Mouse (Mus musculus) C2C12 (cell line): ENCODE measurements around the gene Fam120b.

ENCODE experiments used
- CEBPB ChIP-seq: IDR thresholded peaks from one replicate; pipeline ENCODE4 v1.6.1; 2011; ENCODE audit warnings: low read depth, mild to moderate bottlenecking, control low read depth, moderate library complexity
- CTCF ChIP-seq: IDR thresholded peaks from one replicate; pipeline ENCODE4 v1.5.1; 2011; ENCODE audit not compliant: control insufficient read depth, insufficient read depth, insufficient read length
- FOSL1 ChIP-seq: IDR thresholded peaks from one replicate; pipeline ENCODE4 v1.8.0; 2011; ENCODE audit warnings: mild to moderate bottlenecking, low read length; ENCODE audit not compliant: poor library complexity, insufficient read depth, severe bottlenecking
- MAX ChIP-seq: IDR thresholded peaks from one replicate; pipeline ENCODE4 v1.6.1; 2011; ENCODE audit warnings: mild to moderate bottlenecking, control low read depth
- MYOD1 ChIP-seq: IDR thresholded peaks from one replicate; pipeline ENCODE4 v1.6.1; 2011; ENCODE audit warnings: low read depth; ENCODE audit not compliant: control insufficient read depth, insufficient read length
- MYOG ChIP-seq: IDR thresholded peaks from one replicate; pipeline ENCODE4 v1.6.1; 2011; ENCODE audit not compliant: control insufficient read depth, insufficient read length; ENCODE audit errors: extremely low read depth
- USF1 ChIP-seq: IDR thresholded peaks from one replicate; pipeline ENCODE4 v1.6.1; 2011; ENCODE audit warnings: low read depth, mild to moderate bottlenecking, control low read depth, moderate library complexity

DNA sequence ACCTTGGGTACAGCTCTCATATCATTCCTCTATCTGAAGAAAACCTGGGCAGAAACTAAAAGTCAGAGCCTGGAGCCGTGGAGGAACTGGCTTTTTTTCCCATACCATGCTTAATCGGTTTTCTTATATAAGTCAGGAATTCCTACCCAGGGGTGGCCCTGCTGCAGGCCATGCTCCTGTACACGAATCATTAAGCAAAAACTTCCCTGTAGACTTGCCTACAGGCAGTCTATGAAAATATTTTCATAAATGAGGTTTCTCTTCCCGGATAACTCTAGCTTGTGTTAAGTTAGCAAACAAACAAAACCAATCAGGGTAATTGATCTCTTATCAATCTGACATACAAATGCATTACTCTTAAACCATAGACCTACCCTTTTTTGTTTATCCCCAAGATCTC lies 7.1 kb upstream of the Fam120b start:
- no peak for TF ChIP-seq CTCF
- no peak for TF ChIP-seq USF1
- no peak for TF ChIP-seq FOSL1
- TF ChIP-seq CEBPB = no peak
- no peak for TF ChIP-seq MYOG
- TF ChIP-seq MYOD1 = no peak
- TF ChIP-seq MAX = no peak
